Mouse (Mus musculus) cerebellum, adult 2 months (tissue): ENCODE measurements around the gene Gm5934. TPM values are rescaled to one million over a fixed set of nuclear protein-coding genes. Genes with fewer than 3 reads are reported as not detected.
"Not testable (repeated sequence)": the region's sequence is repeated elsewhere in the genome, so short reads cannot be mapped to it uniquely, and the experiment has no call there.

Experiments
- DNase-seq, 2 experiments: peaks; one replicate each; pipeline ENCODE4 v3.0.0; 2021
- H3K27ac ChIP-seq: fragments of 200-500 bp; 2 replicates; pipeline ENCODE4 v1.5.1; 2012; ENCODE audit warnings: low read length, control low read depth, inconsistent platforms; ENCODE audit not compliant: insufficient read depth
- H3K27me3 ChIP-seq: fragments of 200-500 bp; 2 replicates; pipeline ENCODE4 v1.6.1; 2012; ENCODE audit warnings: inconsistent platforms, mild to moderate bottlenecking, low read length, moderate library complexity; ENCODE audit not compliant: control insufficient read depth, insufficient read depth
- H3K4me1 ChIP-seq: fragments of 200-500 bp; 2 replicates; pipeline ENCODE4 v1.6.1; 2011; ENCODE audit warnings: low read length; ENCODE audit not compliant: control insufficient read depth, insufficient read depth
- H3K4me3 ChIP-seq: fragments of 200-500 bp; replicated peaks from 2 replicates; pipeline ENCODE3; 2011; ENCODE audit warnings: mild to moderate bottlenecking, low read depth, low read length, control low read depth; ENCODE audit not compliant: insufficient read depth
- WGBS: fragments of 180-500 bp; shearing (Covaris S2); methylation state at CpG from one replicate; pipeline ENCODE4 v1.1.7; 2018; 5-methylcytosine and 5-hydroxymethylcytosine counted together
- polyA plus RNA-seq: library from polyadenylated mRNA; depleted of rRNA; stranded (reverse); fragments of >200 nt; gene quantifications from 2 replicates; pipeline ENCODE4 v1.2.3, GENCODE M21; 2012; rRNA removed

Gm5934 gene
- polyA plus RNA-seq = not detected in 2 replicates

- H3K4me3 ChIP-seq, H3K27ac ChIP-seq, DNase-seq, H3K27me3 ChIP-seq, H3K4me1 ChIP-seq: not testable (repeated sequence)
- 74% methylated on average over 5 of the region's 5 CpGs for WGBS
Observed at GRCm38 (mm10) chrX:24500660-24501059, at the start of gene Gm5934. Gm5934 (minus strand) TSS chrX:24500760.

Other genes starting within 250 kb of the Gm5934 start
- gene Gm4297, start 74.1 kb upstream of the Gm5934 start, polyA plus RNA-seq = not detected in 2 replicates